8 mouse cellular contexts compared by ENCODE assay signal in the genomic region with DNA sequence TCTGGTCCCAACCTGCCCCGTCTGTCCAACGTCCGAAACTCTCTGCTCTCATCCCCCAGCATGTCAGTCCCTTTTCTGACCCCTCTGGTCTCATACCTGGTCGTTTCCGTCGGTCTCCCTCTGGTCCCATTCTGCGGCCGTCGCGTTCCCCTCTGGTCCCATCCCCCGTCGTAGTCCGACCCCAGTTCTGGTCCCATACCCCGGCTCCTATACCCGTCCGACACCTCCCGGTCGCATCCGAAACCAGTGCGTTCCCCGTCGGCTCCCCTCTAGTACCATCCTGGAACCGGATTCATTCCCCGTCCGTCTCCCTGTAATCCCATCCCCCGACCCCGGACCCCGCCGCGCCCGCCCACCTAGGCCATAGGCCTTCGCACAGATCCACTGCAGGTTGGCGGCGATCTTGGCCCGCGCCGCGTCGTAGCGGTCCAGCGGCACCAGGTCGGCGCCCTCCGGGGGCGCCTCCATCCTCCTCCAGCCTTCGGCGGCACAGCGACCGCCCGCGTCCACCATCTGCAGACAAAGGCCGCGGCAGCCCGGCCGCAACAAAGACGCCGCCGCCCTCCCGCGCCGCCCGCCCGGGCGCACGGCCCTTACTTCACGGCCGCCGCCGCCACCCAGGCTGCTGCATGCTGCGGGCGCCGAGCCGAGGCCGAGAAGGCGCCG. TPM values are rescaled to one million over a fixed set of nuclear protein-coding genes. Genes with fewer than 3 reads are reported as not detected.
DNase-seq lines count a peak whose midpoint lies in the region; ATAC-seq and TF ChIP-seq lines count a peak whose summit lies in the region.

No protein-coding gene starts in this region.

- no peak overlapping the region for H3K27ac ChIP-seq in embryonic fibroblast, embryonic 13.5 days (ENCODE audit: insufficient read depth, low read length)
- H3K27ac ChIP-seq in hindbrain, postnatal 0 days = peak overlapping the region; percentile 97
- peak overlapping the region; percentile 86 for H3K27ac ChIP-seq in lung, embryonic 15.5 days

- H3K9me3 ChIP-seq in hindbrain, postnatal 0 days (ENCODE audit: low read length) = no peaks in the 10 kb centered on the region
- H3K9me3 ChIP-seq in lung, embryonic 15.5 days = no peaks in the 10 kb centered on the region

- peak; percentile 1; the same call in 1 of the 2 replicates for ATAC-seq in hindbrain, postnatal 0 days
- ATAC-seq in lung, embryonic 15.5 days (ENCODE audit: borderline replicate concordance, extremely low read depth, low FRiP score, low TSS enrichment) = no peak

- H3K4me2 ChIP-seq in hindbrain, postnatal 0 days (ENCODE audit: low read depth, low read length) = peak overlapping the region; percentile 73
- peak overlapping the region; percentile 75 for H3K4me2 ChIP-seq in lung, embryonic 15.5 days

- TF ChIP-seq CTCF in lung, adult 2 months (IDR thresholded peaks at IDR 0.05; ENCODE audit: insufficient read depth, low read length) = no peak
- TF ChIP-seq CTCF in embryonic fibroblast, embryonic 13.5 days (IDR thresholded peaks at IDR 0.05; ENCODE audit: borderline replicate concordance, insufficient read depth, low read length) = no peak
- TF ChIP-seq CTCF in hindbrain, postnatal 0 days (IDR thresholded peaks at IDR 0.05; ENCODE audit: low read depth) = no peak

- no peaks in the 10 kb centered on the region for H3K36me3 ChIP-seq in hindbrain, postnatal 0 days (ENCODE audit: insufficient read depth, low read length)
- no peaks in the 10 kb centered on the region for H3K36me3 ChIP-seq in lung, embryonic 15.5 days

- peak overlapping the region; percentile 58 for H3K4me3 ChIP-seq in lung, adult 2 months (replicated peaks; ENCODE audit: extremely low read depth, low read depth, low read length)
- peak overlapping the region; percentile 80 for H3K4me3 ChIP-seq in embryonic fibroblast, embryonic 13.5 days (ENCODE audit: insufficient read depth, low read length)
- H3K4me3 ChIP-seq in hindbrain, postnatal 0 days (ENCODE audit: low read length) = peak overlapping the region; percentile 94
- peak overlapping the region; percentile 97 for H3K4me3 ChIP-seq in lung, embryonic 15.5 days

- under 1% methylated on average over 75 of the region's 76 CpGs for WGBS in lung, adult 2 months
- WGBS in hindbrain, postnatal 0 days = under 1% methylated on average over 69 of the region's 76 CpGs
- under 1% methylated on average over 64 of the region's 76 CpGs for WGBS in lung, embryonic 15.5 days

- H3K4me1 ChIP-seq in lung, adult 2 months (ENCODE audit: control insufficient read depth, insufficient read depth, low read length) = peaks cover 5% of the 10 kb centered on the region; the same call in 1 of the 2 replicates
- peaks cover 15% of the 10 kb centered on the region; the same call in 1 of the 2 replicates for H3K4me1 ChIP-seq in embryonic fibroblast, embryonic 13.5 days (ENCODE audit: control insufficient read depth, insufficient read depth, low read length)
- H3K4me1 ChIP-seq in hindbrain, postnatal 0 days (ENCODE audit: insufficient read depth, low read length) = peaks cover 18% of the 10 kb centered on the region
- peaks cover 50% of the 10 kb centered on the region for H3K4me1 ChIP-seq in lung, embryonic 15.5 days

- H3K9ac ChIP-seq in hindbrain, postnatal 0 days (replicated peaks; ENCODE audit: low read length) = peak overlapping the region; percentile 94
- H3K9ac ChIP-seq in lung, embryonic 15.5 days = peak overlapping the region; percentile 95

- H3K27me3 ChIP-seq in hindbrain, postnatal 0 days (ENCODE audit: insufficient read depth, low read length) = no peaks in the 10 kb centered on the region
- no peaks in the 10 kb centered on the region for H3K27me3 ChIP-seq in lung, embryonic 15.5 days

- DNase-seq in lung, adult 2 months = peak; percentile 39
- no peak for DNase-seq in lung, postnatal 10 days
- peak; percentile 12 for DNase-seq in T-cell, adult 2 months (ENCODE audit: low spot score)
- no peak for DNase-seq in hindbrain, postnatal 0 days (ENCODE audit: low spot score)
- DNase-seq in spleen, postnatal 4 days (ENCODE audit: low spot score in 2 of 2) = peak; percentile 46 to 81
- no peak for DNase-seq in cerebellum, adult 11 months

- no peak for TF ChIP-seq POLR2A in lung, adult 2 months (IDR thresholded peaks at IDR 0.05; ENCODE audit: borderline replicate concordance, extremely low read depth, low read depth, low read length)
- TF ChIP-seq POLR2A in embryonic fibroblast, embryonic 13.5 days (IDR thresholded peaks at IDR 0.05; ENCODE audit: low read depth, low read length) = no peak

RNA-seq across cellular contexts. Expression of gene Camsap1, which starts 0.5 kb away (rescaled TPM):
- polyA plus RNA-seq in lung, adult 2 months (2012; rRNA removed) = 7.7 and 7.9 TPM in 2 replicates
- polyA plus RNA-seq in embryonic fibroblast, embryonic 13.5 days (2011; ENCODE audit: insufficient read length, low read depth, missing spikeins) = 52.1 and 59.0 TPM in 2 replicates
- 98.7 and 106 TPM in 2 replicates for total RNA-seq in hindbrain, postnatal 0 days (2014; rRNA removed)
- polyA plus RNA-seq in hindbrain, postnatal 0 days (2015; fragmentation: Nextera tagmentation; extraction: Ambion mirVana) = 44.1 and 56.8 TPM in 2 replicates
- 14.8 and 20.4 TPM in 2 replicates for polyA plus RNA-seq in lung, embryonic 15.5 days (2015; fragmentation: Nextera tagmentation; extraction: Ambion mirVana)

RNA-seq across cellular contexts. Expression of gene Ubac1, which starts 39.0 kb away (rescaled TPM):
- polyA plus RNA-seq in lung, adult 2 months (2012; rRNA removed) = 29.3 and 38.1 TPM in 2 replicates
- 66.1 and 78.7 TPM in 2 replicates for polyA plus RNA-seq in embryonic fibroblast, embryonic 13.5 days (2011; ENCODE audit: insufficient read length, low read depth, missing spikeins)
- 93.6 and 131 TPM in 2 replicates for total RNA-seq in hindbrain, postnatal 0 days (2014; rRNA removed)
- polyA plus RNA-seq in hindbrain, postnatal 0 days (2015; fragmentation: Nextera tagmentation; extraction: Ambion mirVana) = 148 and 150 TPM in 2 replicates
- polyA plus RNA-seq in lung, embryonic 15.5 days (2015; fragmentation: Nextera tagmentation; extraction: Ambion mirVana) = 70.3 and 71.7 TPM in 2 replicates

Comparison
In these comparisons a context has a peak if more than half of its experiments do, and no peak if none do; other contexts are left out.
1. DNase-seq: peak in lung, adult 2 months (single experiment), T-cell, adult 2 months (single experiment) and spleen, postnatal 4 days (2 of 2); none in lung, postnatal 10 days (single experiment), hindbrain, postnatal 0 days (single experiment) and cerebellum, adult 11 months (single experiment).
2. Peak in every context shown above with its lines, with median percentiles within 50 percentile points of each other: H3K4me3 ChIP-seq.